Mouse (Mus musculus) forebrain, embryonic 10.5 days (tissue): ENCODE results near the gene Fam221b. TPM values are rescaled to one million over a fixed set of nuclear protein-coding genes. Genes with fewer than 3 reads are reported as not detected.

Experiments used
- DNase-seq: peaks from one replicate; pipeline ENCODE4 v3.0.0-alpha.2; 2017; ENCODE audit warnings: low spot score; ENCODE audit errors: extremely low spot score
- H3K27ac ChIP-seq: fragments of 300-500 bp; sonication (generic); 2 replicates; pipeline ENCODE4 v1.5.1; 2016; ENCODE audit warnings: mild to moderate bottlenecking
- H3K27me3 ChIP-seq: fragments of 300-500 bp; sonication (generic); 2 replicates; pipeline ENCODE4 v1.6.1; 2016; ENCODE audit warnings: mild to moderate bottlenecking; ENCODE audit not compliant: poor library complexity, severe bottlenecking
- H3K36me3 ChIP-seq: fragments of 300-500 bp; sonication (generic); replicated peaks from 2 replicates; pipeline ENCODE4 v1.6.1; 2016; ENCODE audit warnings: mild to moderate bottlenecking, moderate library complexity
- H3K4me1 ChIP-seq: fragments of 300-500 bp; sonication (generic); 2 replicates; pipeline ENCODE4 v1.6.1; 2016
- H3K4me3 ChIP-seq: fragments of 300-500 bp; sonication (generic); 2 replicates; pipeline ENCODE4 v1.5.1; 2016; ENCODE audit warnings: mild to moderate bottlenecking, moderate library complexity
- H3K9me3 ChIP-seq: fragments of 300-500 bp; sonication (generic); 2 replicates; pipeline ENCODE4 v1.6.1; 2016; ENCODE audit warnings: mild to moderate bottlenecking, moderate library complexity
- WGBS: fragments of 180-500 bp; shearing (Covaris S2); methylation state at CpG from one replicate; pipeline ENCODE4 v1.1.7; 2016; 5-methylcytosine and 5-hydroxymethylcytosine counted together
- polyA plus RNA-seq: library from polyadenylated mRNA; unstranded; fragments of >200 nt; fragmentation: Nextera tagmentation; extraction: Ambion mirVana; gene quantifications from 2 replicates; pipeline ENCODE4 v1.2.1, GENCODE M21; 2016

Gene Fam221b
- polyA plus RNA-seq, 1 experiment from 2014 or later: 1.6 TPM

DNA sequence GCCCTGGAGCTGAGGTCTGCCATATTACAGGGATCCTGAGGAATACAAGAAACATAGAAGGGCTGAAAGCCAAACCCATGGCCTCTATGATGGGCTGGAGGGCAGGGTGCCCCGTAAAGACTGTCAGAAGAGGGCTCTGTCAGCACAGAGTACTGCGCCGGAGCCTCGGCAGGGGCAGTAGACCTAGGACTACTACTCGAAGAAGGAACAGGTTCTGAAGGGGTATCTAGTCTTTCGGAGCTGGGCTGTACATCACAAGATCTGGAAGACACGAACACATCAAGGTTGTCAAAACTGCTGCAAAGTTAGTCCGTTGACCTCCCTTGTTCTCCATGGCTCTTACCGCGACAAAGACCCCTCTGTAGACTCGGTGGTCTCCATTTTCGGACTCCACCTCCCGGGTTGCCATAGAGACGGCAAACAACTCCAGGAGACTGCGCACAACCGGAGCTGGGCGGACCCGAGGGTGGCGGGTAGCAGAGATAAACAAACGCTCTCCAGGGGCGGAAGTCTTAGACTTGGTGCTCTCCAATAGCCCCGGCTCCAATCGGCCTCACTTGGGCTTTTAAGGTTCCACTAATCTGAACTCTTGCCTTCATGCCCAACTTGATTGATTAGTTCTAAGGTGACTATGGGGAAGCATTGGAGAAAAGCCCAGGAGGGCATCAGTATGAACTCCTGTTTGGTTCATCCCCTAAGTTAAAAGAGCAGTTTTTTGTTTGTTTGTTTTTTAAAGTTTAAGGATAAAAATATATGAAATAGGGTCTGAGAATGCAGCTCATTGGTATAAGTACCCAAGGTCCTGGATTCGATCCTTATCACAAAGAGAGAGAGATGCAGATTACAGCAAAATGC, 15.6 kb downstream of the Fam221b start, which contains the start of gene Spag8:
Spag8 (minus strand) TSS at position 434 of the 855 bp plus-strand sequence.
- H3K27me3 ChIP-seq: no peaks in the 10 kb centered on the region; the same call in 1 of the 2 replicates
- peak within 1 kb of the TSS; percentile 60 for H3K27ac ChIP-seq
- H3K4me3 ChIP-seq: peak within 1 kb of the TSS; percentile 47
- peaks cover 33% of the 10 kb centered on the region for H3K4me1 ChIP-seq
- peak; percentile 59 for DNase-seq
- H3K36me3 ChIP-seq: peaks cover 15% of the 10 kb centered on the region
- 14% methylated on average over 24 of the region's 24 CpGs for WGBS
- H3K9me3 ChIP-seq: peaks cover 9% of the 10 kb centered on the region

DNA sequence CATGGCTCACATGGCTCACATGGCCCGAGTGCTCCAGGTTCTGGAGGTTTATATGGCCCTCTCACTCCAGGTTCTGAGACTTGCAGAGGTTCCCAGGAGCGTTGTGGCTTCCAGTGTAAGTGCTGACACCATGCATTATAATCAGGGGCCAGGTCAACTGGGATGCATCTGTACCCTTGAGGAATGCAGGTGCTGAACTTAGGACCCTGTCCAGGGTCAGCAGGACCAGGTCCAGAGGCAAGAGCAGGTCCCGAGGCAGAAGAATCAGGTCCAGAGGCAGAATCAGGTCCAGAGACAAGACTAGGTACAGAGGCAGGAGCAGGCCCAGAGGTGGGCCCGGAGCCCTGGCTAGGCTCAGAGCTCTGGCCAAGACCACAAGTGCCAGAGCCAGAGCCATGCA, 16.2 kb downstream of the Fam221b start:
- Histone ChIP-seq H3K4me1 (peaks cover 33% of the 10 kb centered on the region), H3K9me3 (peaks cover 9% of the 10 kb centered on the region), H3K4me3 (peak overlapping the region; percentile 47), H3K36me3 (peaks cover 15% of the 10 kb centered on the region), H3K27me3 (no peaks in the 10 kb centered on the region), H3K27ac (peak overlapping the region; percentile 60)
- WGBS: 91% methylated on average over 4 of the region's 4 CpGs
- no peak for DNase-seq

- H3K27ac ChIP-seq: no peak overlapping the region
- peaks cover 14% of the 10 kb centered on the region for H3K4me1 ChIP-seq
- WGBS: 89% methylated on average over 3 of the region's 3 CpGs
- H3K27me3 ChIP-seq: no peaks in the 10 kb centered on the region
- no peak overlapping the region for H3K4me3 ChIP-seq
- H3K9me3 ChIP-seq: peaks cover 9% of the 10 kb centered on the region
- no peak for DNase-seq
- peaks cover 15% of the 10 kb centered on the region for H3K36me3 ChIP-seq
Observed at GRCm38 (mm10) chr4:43649783-43650182, 19.2 kb downstream of the Fam221b start.

DNA sequence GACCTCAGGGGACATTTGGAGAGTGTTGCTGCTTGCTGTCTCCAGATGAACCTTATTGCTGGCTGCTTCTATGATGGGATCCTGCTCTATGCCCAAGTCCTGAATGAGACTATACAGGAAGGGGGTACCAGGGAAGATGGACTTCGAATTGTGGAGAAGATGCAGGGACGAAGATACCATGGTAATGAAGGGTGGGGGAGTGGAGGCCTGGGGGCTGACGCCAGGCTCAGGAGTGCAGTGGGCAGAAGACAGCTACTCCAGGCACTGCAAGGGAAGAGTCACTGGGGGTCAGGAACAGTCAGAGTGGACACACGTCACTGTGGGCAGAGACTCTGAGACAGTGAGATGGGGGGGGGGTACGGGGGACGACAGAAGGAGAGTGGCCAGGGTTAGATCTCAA, 28.5 kb downstream of the Fam221b start:
- Histone ChIP-seq H3K27me3 (no peaks in the 10 kb centered on the region), H3K4me3 (no peak overlapping the region), H3K4me1 (0 out of 2 replicates have a peak, but pooled peaks cover 4% of the 10 kb centered on the region), H3K9me3 (no peaks in the 10 kb centered on the region), H3K36me3 (no peaks in the 10 kb centered on the region), H3K27ac (no peak overlapping the region)
- DNase-seq: no peak
- WGBS: 80% methylated on average over 6 of the region's 6 CpGs

GRCm38 (mm10) chr4:43640076-43640475, 28.9 kb downstream of the Fam221b start:
- no peak overlapping the region for H3K4me3 ChIP-seq
- no peaks in the 10 kb centered on the region for H3K27me3 ChIP-seq
- H3K4me1 ChIP-seq: 0 out of 2 replicates have a peak, but pooled peaks cover 4% of the 10 kb centered on the region
- H3K36me3 ChIP-seq: no peaks in the 10 kb centered on the region
- 80% methylated on average over 9 of the region's 9 CpGs for WGBS
- H3K27ac ChIP-seq: no peak overlapping the region
- H3K9me3 ChIP-seq: no peaks in the 10 kb centered on the region
- peak; percentile 11 for DNase-seq

GRCm38 (mm10) chr4:43636751-43637150, 32.2 kb downstream of the Fam221b start:
- DNase-seq: peak; percentile 7
- peaks cover 22% of the 10 kb centered on the region for H3K4me1 ChIP-seq
- H3K9me3 ChIP-seq: no peaks in the 10 kb centered on the region
- H3K27ac ChIP-seq: no peak overlapping the region
- peaks cover 21% of the 10 kb centered on the region for H3K27me3 ChIP-seq
- no peak overlapping the region for H3K4me3 ChIP-seq
- H3K36me3 ChIP-seq: no peaks in the 10 kb centered on the region
- WGBS: 75% methylated on average over 6 of the region's 6 CpGs

- WGBS: 90% methylated on average over 7 of the region's 7 CpGs
- H3K27me3 ChIP-seq: peaks cover 36% of the 10 kb centered on the region
- H3K4me1 ChIP-seq: peaks cover 41% of the 10 kb centered on the region
- no peak overlapping the region for H3K4me3 ChIP-seq
- no peaks in the 10 kb centered on the region for H3K36me3 ChIP-seq
- DNase-seq: peak; percentile 7
- no peaks in the 10 kb centered on the region for H3K9me3 ChIP-seq
- H3K27ac ChIP-seq: no peak overlapping the region
Observed at GRCm38 (mm10) chr4:43634621-43635374, 34.1 kb downstream of the Fam221b start.

DNA sequence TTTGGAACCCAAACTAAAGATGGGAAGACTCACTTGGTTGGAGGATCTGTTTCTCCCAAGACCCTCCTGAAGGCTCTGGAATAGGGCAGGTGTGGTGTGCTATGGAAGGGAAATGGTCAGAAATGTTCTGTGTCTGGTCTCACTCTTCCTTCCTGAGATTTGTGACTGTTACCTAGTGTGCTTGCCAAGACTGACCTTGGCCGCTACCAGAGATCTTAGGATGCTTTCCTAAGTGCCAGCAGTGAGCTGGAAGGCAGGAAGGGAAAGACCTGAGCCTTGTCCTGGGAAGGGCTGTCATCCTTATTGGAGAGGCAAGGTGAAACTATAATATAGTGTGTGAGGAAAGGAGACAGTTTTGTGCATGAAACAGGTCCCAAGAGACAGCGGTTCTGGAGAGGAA, 35.2 kb downstream of the Fam221b start:
- 93% methylated on average over 2 of the region's 2 CpGs for WGBS
- peaks cover 48% of the 10 kb centered on the region for H3K4me1 ChIP-seq
- no peak for DNase-seq
- no peak overlapping the region; the same call in 1 of the 2 replicates for H3K4me3 ChIP-seq
- H3K36me3 ChIP-seq: no peaks in the 10 kb centered on the region
- 0 out of 2 replicates have a peak overlapping the region, but pooled peaks have one; percentile 11 for H3K27ac ChIP-seq
- H3K27me3 ChIP-seq: peaks cover 36% of the 10 kb centered on the region
- H3K9me3 ChIP-seq: no peaks in the 10 kb centered on the region

- DNase-seq: peak; percentile 13
- no peak overlapping the region; the same call in 1 of the 2 replicates for H3K4me3 ChIP-seq
- 77% methylated on average over 8 of the region's 8 CpGs for WGBS
- 0 out of 2 replicates have a peak overlapping the region, but pooled peaks have one; percentile 11 for H3K27ac ChIP-seq
- H3K27me3 ChIP-seq: peaks cover 36% of the 10 kb centered on the region
- H3K4me1 ChIP-seq: peaks cover 48% of the 10 kb centered on the region
- H3K9me3 ChIP-seq: no peaks in the 10 kb centered on the region
- H3K36me3 ChIP-seq: no peaks in the 10 kb centered on the region
Observed at GRCm38 (mm10) chr4:43633296-43633695, 35.6 kb downstream of the Fam221b start.

- DNase-seq: peak; percentile 14
- peaks cover 48% of the 10 kb centered on the region for H3K4me1 ChIP-seq
- H3K27me3 ChIP-seq: peaks cover 36% of the 10 kb centered on the region
- 42% methylated on average over 42 of the region's 42 CpGs for WGBS
- H3K4me3 ChIP-seq: peak overlapping the region; percentile 79
- H3K36me3 ChIP-seq: no peaks in the 10 kb centered on the region
- H3K27ac ChIP-seq: peak overlapping the region; percentile 90
- no peaks in the 10 kb centered on the region for H3K9me3 ChIP-seq
Observed at GRCm38 (mm10) chr4:43631956-43632920, 36.7 kb downstream of the Fam221b start.

DNA sequence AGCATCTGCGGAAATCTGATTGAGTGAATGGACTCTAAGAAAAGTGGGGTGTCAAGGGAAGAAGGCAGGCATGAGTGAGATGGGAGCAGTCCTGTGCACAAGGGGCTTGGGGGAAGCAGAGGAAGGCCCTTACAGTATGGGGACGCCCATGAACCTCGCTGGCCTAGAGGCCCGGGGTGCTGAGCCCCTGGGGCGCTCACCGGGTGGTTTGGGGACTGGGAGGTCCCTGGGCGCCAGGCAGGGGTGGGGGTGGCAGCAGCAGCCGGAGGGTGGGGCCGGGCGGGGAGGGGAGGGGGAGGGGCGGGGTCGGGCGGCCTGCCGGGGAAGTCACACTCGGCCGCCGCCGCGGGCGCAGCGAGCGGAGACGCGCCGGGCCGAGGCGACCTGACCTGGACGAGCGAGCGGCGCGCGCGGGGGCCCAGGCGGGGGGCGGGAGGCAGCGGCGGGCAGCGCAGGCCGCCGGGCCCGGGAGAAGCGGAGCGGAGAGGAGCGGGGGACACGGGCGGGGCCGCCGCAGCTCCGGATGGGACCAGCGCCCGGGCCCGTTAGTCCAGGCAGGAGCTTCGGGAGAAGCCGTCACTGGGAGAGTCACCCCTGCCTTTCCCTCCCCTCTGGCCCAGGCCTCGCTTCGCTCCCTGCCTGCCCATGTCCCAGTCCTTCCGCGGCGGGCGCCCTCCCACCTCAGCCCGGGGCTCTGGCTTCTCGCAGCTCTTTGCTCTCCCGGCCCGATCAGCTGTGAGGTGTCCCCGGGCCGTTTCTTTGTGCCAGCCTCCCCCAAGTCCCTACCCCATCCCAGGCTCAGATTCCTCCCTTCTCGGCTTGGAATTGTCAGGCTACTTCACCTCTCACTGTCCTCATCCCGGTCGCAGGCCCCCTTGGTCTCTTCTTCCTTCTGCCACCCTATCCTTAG, 37.6 kb downstream of the Fam221b start, which contains the start of gene Npr2:
Npr2 (plus strand) TSS at position 890 of the 910 bp plus-strand sequence.
- no peaks in the 10 kb centered on the region for H3K36me3 ChIP-seq
- H3K4me1 ChIP-seq: peaks cover 48% of the 10 kb centered on the region
- peaks cover 36% of the 10 kb centered on the region for H3K27me3 ChIP-seq
- peaks cover 4% of the 10 kb centered on the region; the same call in 1 of the 2 replicates for H3K9me3 ChIP-seq
- peak within 1 kb of the TSS; percentile 79 for H3K4me3 ChIP-seq
- under 1% methylated on average over 33 of the region's 70 CpGs for whole genome bisulfite sequencing
- H3K27ac ChIP-seq: peak within 1 kb of the TSS; percentile 90
- peak; percentile 55 for DNase-seq
